Mouse (Mus musculus) c-Kit-positive CD71-positive TER-119-negative erythroid progenitor cells, embryonic 14.5 days (primary cell): Measurements from ENCODE around the gene Fhl2.

ENCODE experiments used
- DNase-seq: peaks from one replicate; pipeline ENCODE4 v3.0.0-alpha.2; 2013; ENCODE audit warnings: low read depth

Gene Fhl2

GRCm38 (mm10) chr1:43108729-43109128 lies 88.1 kb downstream of the Fhl2 start:
- DNase-seq = no peak

- peak; percentile 82 for DNase-seq
Measured at GRCm38 (mm10) chr1:43098031-43098984, 98.5 kb downstream of the Fhl2 start, which contains the start of the genes Tgfbrap1 and AI597479. Gene Tgfbrap1, minus strand, starts transcription at chr1:43098637. Gene AI597479, plus strand, starts transcription at chr1:43098710.

- DNase-seq = no peak
Measured at GRCm38 (mm10) chr1:43094206-43094605, 102.6 kb downstream of the Fhl2 start.

- no peak for DNase-seq
Measured at GRCm38 (mm10) chr1:43092056-43093015, 104.4 kb downstream of the Fhl2 start.

- DNase-seq = no peak
Measured at GRCm38 (mm10) chr1:43091306-43092055, 105.3 kb downstream of the Fhl2 start.

- no peak for DNase-seq
Measured at GRCm38 (mm10) chr1:43090418-43090817, 106.4 kb downstream of the Fhl2 start.

- DNase-seq = no peak
Measured at GRCm38 (mm10) chr1:43082946-43083345, 113.8 kb downstream of the Fhl2 start.

GRCm38 (mm10) chr1:43078124-43078523 lies 118.7 kb downstream of the Fhl2 start:
- DNase-seq = no peak

GRCm38 (mm10) chr1:43074791-43075190 lies 122.0 kb downstream of the Fhl2 start:
- DNase-seq = no peak
